Mouse (Mus musculus) neural tube, embryonic 13.5 days (tissue): Measurements from ENCODE around the gene Tfdp2. TPM values are rescaled to one million over a fixed set of nuclear protein-coding genes. Genes with fewer than 3 reads are reported as not detected.

Experiments used
- ATAC-seq: fragments of 200-750 bp; cut with Nextera tagmentation; 2 replicates; pipeline ENCODE4 v1.8.0; 2017; ENCODE audit warnings: low read depth, mild to moderate bottlenecking, moderate TSS enrichment, moderate library complexity
- H3K27ac ChIP-seq: fragments of 300-500 bp; sonication (generic); replicated peaks from 2 replicates; pipeline ENCODE4 v1.5.1; 2015; ENCODE audit warnings: moderate library complexity, mild to moderate bottlenecking, inconsistent platforms
- H3K27me3 ChIP-seq: fragments of 300-500 bp; sonication (generic); 2 replicates; pipeline ENCODE4 v1.6.1; 2015; ENCODE audit warnings: mild to moderate bottlenecking, inconsistent platforms
- H3K36me3 ChIP-seq: fragments of 300-500 bp; sonication (generic); 2 replicates; pipeline ENCODE4 v1.6.1; 2015; ENCODE audit warnings: mild to moderate bottlenecking, inconsistent platforms
- H3K4me1 ChIP-seq: fragments of 300-500 bp; sonication (generic); replicated peaks from 2 replicates; pipeline ENCODE4 v1.6.1; 2015; ENCODE audit warnings: inconsistent platforms
- H3K4me2 ChIP-seq: fragments of 300-500 bp; sonication (generic); 2 replicates; pipeline ENCODE4 v1.6.1; 2015; ENCODE audit warnings: inconsistent platforms, mild to moderate bottlenecking, moderate library complexity
- H3K4me3 ChIP-seq: fragments of 300-500 bp; sonication (generic); 2 replicates; pipeline ENCODE4 v1.5.1; 2015; ENCODE audit warnings: mild to moderate bottlenecking, inconsistent platforms
- H3K9ac ChIP-seq: fragments of 300-500 bp; sonication (generic); 2 replicates; pipeline ENCODE4 v1.6.1; 2015; ENCODE audit warnings: moderate library complexity, mild to moderate bottlenecking, inconsistent platforms
- H3K9me3 ChIP-seq: fragments of 300-500 bp; sonication (generic); 2 replicates; pipeline ENCODE4 v1.6.1; 2016; ENCODE audit warnings: inconsistent platforms
- WGBS: fragments of 180-500 bp; shearing (Covaris S2); methylation state at CpG from one replicate; pipeline ENCODE4 v1.1.7; 2015; 5-methylcytosine and 5-hydroxymethylcytosine counted together
- polyA plus RNA-seq: library from polyadenylated mRNA; unstranded; fragments of >200 nt; fragmentation: Nextera tagmentation; extraction: Ambion mirVana; gene quantifications from 2 replicates; pipeline ENCODE4 v1.2.1, GENCODE M21; 2015

The Tfdp2 gene
- polyA plus RNA-seq, 1 experiment from 2014 or later = 21.4 TPM

DNA sequence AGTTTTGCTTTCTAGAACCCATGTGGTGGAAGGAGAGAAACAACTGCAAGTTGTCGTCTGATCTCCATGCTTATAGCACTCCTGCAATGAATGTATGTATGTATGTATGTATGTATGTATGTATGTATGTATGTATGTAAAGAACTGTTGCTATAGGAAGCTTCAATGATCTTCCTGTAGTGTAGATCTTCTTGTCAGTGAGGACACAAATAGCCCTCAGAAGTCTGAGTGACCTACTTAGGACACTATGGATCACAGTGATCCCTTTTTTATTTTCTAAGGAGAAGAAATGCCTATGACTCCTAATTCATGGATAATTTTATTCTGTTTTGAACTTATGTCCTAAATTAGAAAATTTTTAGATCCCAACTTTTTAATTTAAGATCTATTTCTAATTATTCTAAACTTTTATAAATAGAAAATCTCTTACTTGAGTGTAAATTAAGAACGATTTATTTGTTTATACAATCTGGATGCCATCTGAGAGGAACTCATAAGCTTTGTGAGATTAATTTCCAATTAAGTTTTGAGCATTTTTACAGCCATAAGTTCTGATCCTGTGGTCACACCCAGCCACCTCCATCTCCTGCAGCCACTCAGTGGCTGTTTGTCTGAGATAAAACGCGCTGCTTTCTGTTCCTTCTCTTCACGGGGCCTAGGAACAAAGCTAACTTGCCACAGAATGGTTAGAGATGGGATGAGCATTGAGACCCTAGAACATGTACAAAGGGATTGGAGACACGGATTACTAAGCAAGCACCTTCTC, 70.9 kb downstream of the Tfdp2 start:
- ATAC-seq = no peak
- H3K4me3 ChIP-seq = no peak overlapping the region
- H3K27ac ChIP-seq = no peak overlapping the region
- no peak overlapping the region for H3K9ac ChIP-seq
- 87% methylated on average over 6 of the region's 6 CpGs for WGBS
- no peak overlapping the region for H3K4me2 ChIP-seq
- no peaks in the 10 kb centered on the region for H3K36me3 ChIP-seq
- H3K27me3 ChIP-seq = no peaks in the 10 kb centered on the region
- no peaks in the 10 kb centered on the region for H3K9me3 ChIP-seq
- H3K4me1 ChIP-seq = no peaks in the 10 kb centered on the region

GRCm38 (mm10) chr9:96267559-96267948, 71.5 kb downstream of the Tfdp2 start:
- Histone ChIP-seq H3K9ac (no peak overlapping the region), H3K4me1 (no peaks in the 10 kb centered on the region), H3K27ac (no peak overlapping the region), H3K4me2 (no peak overlapping the region), H3K36me3 (no peaks in the 10 kb centered on the region), H3K4me3 (no peak overlapping the region), H3K27me3 (no peaks in the 10 kb centered on the region), H3K9me3 (no peaks in the 10 kb centered on the region)
- no peak for ATAC-seq
- 78% methylated on average over 1 of the region's 1 CpGs for WGBS

GRCm38 (mm10) chr9:96269726-96270125, 73.7 kb downstream of the Tfdp2 start:
- Histone ChIP-seq H3K36me3 (no peaks in the 10 kb centered on the region), H3K27ac (no peak overlapping the region), H3K4me3 (no peak overlapping the region), H3K9me3 (no peaks in the 10 kb centered on the region), H3K4me1 (no peaks in the 10 kb centered on the region), H3K27me3 (no peaks in the 10 kb centered on the region), H3K9ac (no peak overlapping the region), H3K4me2 (no peak overlapping the region)
- ATAC-seq = no peak
- 94% methylated on average over 2 of the region's 2 CpGs for WGBS

DNA sequence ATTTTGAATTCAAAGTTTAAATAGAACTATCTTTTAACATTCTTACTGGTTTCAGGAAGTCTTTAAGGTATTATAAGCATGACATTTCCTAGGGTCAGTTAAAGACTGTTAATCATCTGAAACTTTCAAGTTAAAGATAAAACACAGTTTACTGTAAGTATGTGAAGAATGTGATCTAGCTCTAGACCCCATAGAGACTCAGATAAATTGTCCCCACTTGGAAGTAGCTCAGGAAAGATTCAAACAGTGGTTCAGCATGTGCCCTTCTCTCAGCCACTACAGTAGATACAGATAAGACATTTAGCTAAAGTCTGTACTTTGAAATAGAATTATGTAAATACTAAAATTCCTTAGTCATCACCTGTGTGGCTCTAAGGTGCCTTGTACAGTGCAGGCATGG, 79.5 kb downstream of the Tfdp2 start:
- H3K27me3 ChIP-seq = no peaks in the 10 kb centered on the region
- H3K4me2 ChIP-seq = no peak overlapping the region
- no peak overlapping the region for H3K4me3 ChIP-seq
- no peak overlapping the region for H3K27ac ChIP-seq
- H3K9ac ChIP-seq = no peak overlapping the region
- no peak for ATAC-seq
- no peaks in the 10 kb centered on the region for H3K4me1 ChIP-seq
- H3K36me3 ChIP-seq = 0 out of 2 replicates have a peak, but pooled peaks cover 3% of the 10 kb centered on the region
- no peaks in the 10 kb centered on the region for H3K9me3 ChIP-seq

DNA sequence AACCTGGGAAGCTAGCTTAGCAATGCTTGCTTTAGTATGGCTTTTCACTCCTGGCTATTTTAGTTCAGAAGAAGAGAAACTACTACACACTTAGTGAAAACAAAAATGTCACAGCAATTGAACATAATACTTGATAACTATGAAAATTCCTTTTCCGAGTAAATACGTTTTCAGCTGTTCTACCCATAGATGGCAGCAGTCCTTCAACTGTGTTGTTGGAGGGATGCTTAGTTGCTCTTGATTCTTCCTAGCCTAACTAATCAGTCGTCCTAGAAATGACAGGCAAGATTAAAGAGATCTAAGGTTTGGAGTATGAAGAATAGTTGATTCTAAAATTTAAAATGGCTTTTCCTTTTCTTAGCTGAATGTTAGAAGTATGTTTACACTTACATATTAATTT, 85.4 kb downstream of the Tfdp2 start:
- no peak for ATAC-seq
- WGBS = 62% methylated on average over 3 of the region's 3 CpGs

DNA sequence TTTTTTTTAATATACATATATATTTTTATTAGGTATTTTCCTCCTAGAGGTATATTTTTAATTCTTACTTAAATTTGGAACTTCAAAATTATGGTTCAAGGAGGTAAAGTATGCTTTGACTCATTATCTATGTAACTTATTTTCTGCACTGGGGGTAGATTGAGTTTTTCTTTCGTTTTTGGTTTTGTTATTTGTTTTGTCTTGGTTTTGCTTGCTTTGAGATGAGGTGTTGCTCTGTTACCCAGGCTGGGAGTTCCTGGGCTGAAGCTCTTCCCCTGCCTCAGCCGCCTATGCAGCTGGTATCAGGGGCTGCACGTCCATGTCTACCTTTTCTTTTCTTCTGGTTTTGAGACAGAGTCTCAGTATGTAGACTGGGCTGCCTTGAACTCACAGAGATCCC, 86.0 kb downstream of the Tfdp2 start:
- Histone ChIP-seq H3K9ac (no peak overlapping the region), H3K27ac (no peak overlapping the region), H3K4me1 (no peaks in the 10 kb centered on the region), H3K4me3 (no peak overlapping the region), H3K27me3 (no peaks in the 10 kb centered on the region), H3K36me3 (no peaks in the 10 kb centered on the region), H3K4me2 (no peak overlapping the region), H3K9me3 (no peaks in the 10 kb centered on the region)
- 90% methylated on average over 3 of the region's 3 CpGs for WGBS
- no peak for ATAC-seq

More for the DNA sequence above, 85.4 kb downstream of the Tfdp2 start:
- Histone ChIP-seq H3K4me3 (no peak overlapping the region), H3K9me3 (no peaks in the 10 kb centered on the region), H3K36me3 (no peaks in the 10 kb centered on the region), H3K9ac (no peak overlapping the region), H3K27me3 (no peaks in the 10 kb centered on the region), H3K4me2 (no peak overlapping the region), H3K4me1 (no peaks in the 10 kb centered on the region), H3K27ac (no peak overlapping the region)

DNA sequence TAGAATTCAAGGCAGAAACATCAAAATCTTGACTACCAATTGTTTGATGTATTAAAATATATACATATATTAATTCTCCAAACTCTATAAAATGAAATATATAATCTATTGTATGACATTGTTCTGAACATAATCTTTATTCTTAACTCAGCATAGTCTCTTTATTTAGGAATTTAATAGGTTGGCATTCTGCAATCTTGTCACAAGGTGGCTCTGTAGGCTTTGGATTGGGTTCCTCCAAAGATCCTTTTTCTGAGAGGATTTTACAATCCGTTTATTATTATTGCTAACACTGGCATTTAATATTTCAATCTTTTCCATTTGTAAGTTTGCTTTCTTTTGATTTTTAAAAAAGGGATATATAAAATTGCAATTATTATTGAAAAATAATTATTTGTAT, 88.8 kb downstream of the Tfdp2 start:
- Histone ChIP-seq H3K4me2 (no peak overlapping the region), H3K36me3 (no peaks in the 10 kb centered on the region), H3K9me3 (no peaks in the 10 kb centered on the region), H3K4me3 (no peak overlapping the region), H3K27me3 (no peaks in the 10 kb centered on the region), H3K9ac (no peak overlapping the region), H3K4me1 (no peaks in the 10 kb centered on the region), H3K27ac (no peak overlapping the region)
- WGBS = 33% methylated on average over 1 of the region's 1 CpGs
- no peak for ATAC-seq

- no peaks in the 10 kb centered on the region for H3K9me3 ChIP-seq
- H3K27me3 ChIP-seq = no peaks in the 10 kb centered on the region
- H3K27ac ChIP-seq = no peak overlapping the region
- no peaks in the 10 kb centered on the region for H3K4me1 ChIP-seq
- peaks cover 20% of the 10 kb centered on the region for H3K36me3 ChIP-seq
- no peak overlapping the region for H3K4me3 ChIP-seq
- 99% methylated on average over 7 of the region's 7 CpGs for WGBS
- no peak overlapping the region for H3K4me2 ChIP-seq
- no peak for ATAC-seq
- no peak overlapping the region for H3K9ac ChIP-seq
Observed at GRCm38 (mm10) chr9:96292144-96292543, 96.1 kb downstream of the Tfdp2 start.

DNA sequence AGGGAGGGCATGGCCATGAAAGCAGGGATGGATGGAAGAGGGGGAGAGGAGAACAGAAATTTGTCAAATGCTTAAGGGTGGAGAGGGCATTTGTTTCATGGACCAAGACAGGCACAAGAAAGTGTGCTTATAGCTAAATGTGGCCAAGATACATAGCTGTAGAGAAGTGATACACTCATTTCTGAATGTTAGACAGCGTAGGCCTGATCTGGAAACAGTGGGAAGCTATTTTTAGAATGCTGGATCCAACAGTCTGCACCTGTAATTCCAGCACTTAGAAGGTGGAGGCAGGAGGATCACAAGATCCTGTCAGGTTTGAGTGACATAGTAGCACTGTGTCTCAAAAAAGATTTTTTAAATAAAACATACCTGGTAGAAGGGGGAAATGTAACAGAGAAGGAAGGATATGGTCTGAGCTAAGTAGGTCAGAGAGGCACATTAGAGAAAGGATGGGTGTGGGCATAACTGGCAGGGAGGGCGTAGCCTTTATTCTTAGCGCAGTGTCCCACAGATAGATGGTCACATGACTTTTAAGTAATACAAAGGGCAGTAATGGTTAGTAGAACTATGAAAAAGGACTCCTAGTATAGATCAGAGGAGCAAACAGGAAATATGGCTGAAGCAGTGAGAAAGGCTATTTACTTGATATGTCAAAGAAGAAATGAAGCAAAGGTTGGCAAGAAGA, 103.4 kb downstream of the Tfdp2 start:
- Histone ChIP-seq H3K9ac (no peak overlapping the region), H3K4me1 (no peaks in the 10 kb centered on the region), H3K27ac (no peak overlapping the region), H3K4me3 (no peak overlapping the region), H3K36me3 (peaks cover 66% of the 10 kb centered on the region), H3K4me2 (no peak overlapping the region), H3K27me3 (no peaks in the 10 kb centered on the region), H3K9me3 (no peaks in the 10 kb centered on the region)
- 96% methylated on average over 3 of the region's 3 CpGs for WGBS
- no peak for ATAC-seq

- Histone ChIP-seq H3K9me3 (no peaks in the 10 kb centered on the region), H3K27me3 (no peaks in the 10 kb centered on the region), H3K4me1 (no peaks in the 10 kb centered on the region), H3K9ac (no peak overlapping the region), H3K4me3 (no peak overlapping the region), H3K27ac (no peak overlapping the region), H3K36me3 (peaks cover 60% of the 10 kb centered on the region), H3K4me2 (no peak overlapping the region)
- 54% methylated on average over 3 of the region's 3 CpGs for WGBS
- ATAC-seq = no peak
Observed at GRCm38 (mm10) chr9:96308816-96309215, 112.7 kb downstream of the Tfdp2 start.

DNA sequence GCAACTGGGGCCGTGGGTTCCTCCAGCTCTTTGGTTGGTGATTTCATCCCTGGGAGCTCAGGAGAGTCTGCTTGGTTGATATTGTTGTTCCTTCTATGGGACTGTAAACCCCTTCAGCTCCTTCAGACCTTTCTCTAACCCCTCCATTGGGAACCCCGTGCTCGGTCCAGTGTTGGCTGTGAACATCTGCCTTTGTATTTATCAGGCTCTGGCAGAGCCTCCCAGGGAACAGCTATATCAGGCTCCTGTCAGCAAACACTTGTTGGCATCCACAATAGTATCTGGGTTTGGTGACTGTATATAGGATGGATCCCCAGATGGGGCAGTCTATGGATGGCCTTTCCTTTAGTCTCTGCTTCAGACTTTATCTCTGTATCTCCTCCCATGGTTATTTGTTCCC, 116.0 kb downstream of the Tfdp2 start:
- 97% methylated on average over 3 of the region's 3 CpGs for WGBS
- no peak for ATAC-seq
- H3K4me1 ChIP-seq = no peaks in the 10 kb centered on the region

GRCm38 (mm10) chr9:96319333-96319732, 123.3 kb downstream of the Tfdp2 start:
- H3K27ac ChIP-seq = no peak overlapping the region
- no peak overlapping the region for H3K4me3 ChIP-seq
- peaks cover 30% of the 10 kb centered on the region for H3K36me3 ChIP-seq
- 95% methylated on average over 5 of the region's 5 CpGs for WGBS
- peaks cover 3% of the 10 kb centered on the region for H3K4me1 ChIP-seq
- H3K4me2 ChIP-seq = no peak overlapping the region
- H3K9ac ChIP-seq = no peak overlapping the region
- H3K27me3 ChIP-seq = no peaks in the 10 kb centered on the region
- H3K9me3 ChIP-seq = no peaks in the 10 kb centered on the region
- no peak for ATAC-seq

More for the DNA sequence above, 116.0 kb downstream of the Tfdp2 start:
- Histone ChIP-seq H3K9ac (no peak overlapping the region), H3K4me3 (no peak overlapping the region), H3K4me2 (no peak overlapping the region), H3K36me3 (peaks cover 56% of the 10 kb centered on the region), H3K9me3 (no peaks in the 10 kb centered on the region), H3K27ac (no peak overlapping the region), H3K27me3 (no peaks in the 10 kb centered on the region)
